Mouse (Mus musculus) embryonic stem cell, embryonic (primary cell): ENCODE results near the gene Oser1.

Experiments used
- CTCF ChIA-PET, 4 experiments: fragments of 300-600 bp in 2 of 4; fragments of 350-600 bp in 2 of 4; sonication (Branson Sonifier 250); formaldehyde crosslinking; loops; one replicate each; lab custom pipeline; 2022; ENCODE audit warnings: inconsistent platforms in 2 of 4; lab: Charles Lee
- POLR2A ChIA-PET, 4 experiments: fragments of 300-600 bp in 2 of 4; fragments of 350-600 bp in 2 of 4; sonication (Branson Sonifier 250); formaldehyde crosslinking; loops; one replicate each; lab custom pipeline; 2022; ENCODE audit warnings: antibody characterized with exemption in 4 of 4, inconsistent platforms in 1 of 4; lab: Charles Lee

The Oser1 gene

GRCm38 (mm10) chr2:163458539-163459265 lies 34.2 kb upstream of the Oser1 start:
- CTCF ChIA-PET: interaction anchor here in 2 of 4 experiments (1.0 to 2.6 kb wide), 5 partner anchors 12 to 133 kb away, joined by 3 to 10 read pairs (median 6); partner anchors contain the start of gene Fitm2 (in 2 of the 2)

DNA sequence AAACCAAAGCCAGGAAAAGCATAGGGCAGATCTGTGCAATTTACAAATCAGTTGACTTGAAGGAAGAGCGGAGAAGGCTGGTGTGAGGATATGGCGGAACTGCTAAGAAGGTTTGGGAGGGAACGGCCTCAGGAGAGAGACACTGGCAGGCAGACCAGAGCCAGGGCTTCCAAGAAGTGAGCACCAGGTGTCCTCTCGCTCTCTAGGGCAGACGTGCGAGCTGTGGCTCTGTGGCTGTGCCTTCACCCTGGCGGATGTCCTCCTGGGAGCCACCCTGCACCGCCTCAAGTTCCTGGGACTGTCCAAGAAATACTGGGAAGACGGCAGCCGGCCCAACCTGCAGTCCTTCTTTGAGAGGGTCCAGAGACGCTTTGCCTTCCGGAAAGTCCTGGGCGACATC lies 28.9 kb upstream of the Oser1 start:
- CTCF ChIA-PET: interaction anchor here (0.5 to 3.0 kb wide), 13 partner anchors 10 to 334 kb away, joined by 3 to 11 read pairs (median 3); partner anchors contain the start of gene Fitm2 (in 1 of the 4)
- POLR2A ChIA-PET: interaction anchor here in 2 of 4 experiments (1.7 to 3.5 kb wide), 4 partner anchors 9 to 33 kb away, joined by 4 to 13 read pairs (median 10); partner anchors contain the start of gene Fitm2 (in 1 of the 2)

More at GRCm38 (mm10) chr2:163458539-163459265, 34.2 kb upstream of the Oser1 start:
- POLR2A ChIA-PET: interaction anchor here in 2 of 4 experiments (0.6 to 2.7 kb wide), 5 partner anchors 14 to 497 kb away, joined by 3 to 9 read pairs (median 3); partner anchors contain the start of gene Fitm2 (in 1 of the 2)

GRCm38 (mm10) chr2:163452738-163453137 lies 28.2 kb upstream of the Oser1 start:
- CTCF ChIA-PET: interaction anchor here (0.6 to 3.0 kb wide), 23 partner anchors 10 to 335 kb away, joined by 3 to 13 read pairs (median 3); partner anchors contain the start of gene Fitm2 (in 3 of the 4)
- POLR2A ChIA-PET: interaction anchor here in 2 of 4 experiments (1.1 to 3.5 kb wide), 7 partner anchors 10 to 34 kb away, joined by 3 to 13 read pairs (median 4); partner anchors contain the start of gene Fitm2 (in 1 of the 2)

DNA sequence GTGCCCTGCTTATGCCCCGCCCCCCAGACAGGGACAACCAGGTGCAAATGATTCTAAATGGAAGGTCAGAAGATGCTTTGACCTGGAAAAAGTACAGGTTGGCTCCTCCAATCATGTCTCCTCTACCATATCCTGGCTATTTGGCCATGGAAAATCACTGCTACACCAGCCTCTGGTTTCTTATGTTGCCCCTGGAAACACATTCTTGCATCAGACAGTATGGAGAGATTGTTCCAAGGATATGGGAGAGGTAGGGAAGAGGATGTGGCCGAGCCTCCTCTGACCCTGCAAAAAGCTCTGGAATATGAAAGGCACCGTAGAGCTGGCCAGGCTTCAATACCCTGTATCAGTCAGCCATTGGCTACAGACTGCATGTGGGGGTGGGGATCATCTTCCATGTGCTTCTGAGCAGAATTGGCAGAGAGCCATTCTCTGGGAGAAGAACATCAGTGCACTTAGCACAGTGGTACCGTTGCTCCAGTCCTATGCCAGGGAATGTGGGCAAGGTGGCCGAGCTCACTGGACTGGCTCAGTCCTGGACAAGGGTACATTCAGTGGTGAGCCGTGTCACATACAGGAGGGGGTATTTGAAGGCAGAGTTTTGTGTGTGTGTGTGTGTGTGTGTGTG lies 26.3 kb upstream of the Oser1 start:
- CTCF ChIA-PET: interaction anchor here in 3 of 4 experiments (0.6 to 2.5 kb wide), 7 partner anchors 9 to 85 kb away, joined by 3 to 13 read pairs (median 3); partner anchors contain the start of genes Fitm2 (in 1 of the 3) and Gdap1l1 (in 1 of the 3)
- POLR2A ChIA-PET: interaction anchor here in 3 of 4 experiments (0.7 to 3.5 kb wide), 6 partner anchors 10 to 181 kb away, joined by 3 to 13 read pairs (median 8); partner anchors contain the start of gene Fitm2 (in 1 of the 3)

GRCm38 (mm10) chr2:163449276-163449675 lies 24.8 kb upstream of the Oser1 start:
- ChIA-PET POLR2A (interaction anchor here in 1 of 4 experiments (1.0 kb wide), 1 partner anchor 14 kb away, joined by 3 read pairs; no protein-coding TSS in a partner anchor), CTCF (no interaction called here)

GRCm38 (mm10) chr2:163447375-163447774 lies 22.9 kb upstream of the Oser1 start:
- POLR2A ChIA-PET: interaction anchor here in 2 of 4 experiments (0.6 to 1.9 kb wide), 4 partner anchors 8 to 1186 kb away, joined by 3 to 4 read pairs (median 4); no protein-coding TSS in a partner anchor
- CTCF ChIA-PET: interaction anchor here in 2 of 4 experiments (0.6 to 0.8 kb wide), 2 partner anchors 46 to 139 kb away, joined by 3 read pairs; no protein-coding TSS in a partner anchor

GRCm38 (mm10) chr2:163444017-163444416 lies 19.5 kb upstream of the Oser1 start:
- POLR2A ChIA-PET: interaction anchor here in 2 of 4 experiments (1.0 to 3.3 kb wide), 2 partner anchors 23 to 25 kb away, joined by 5 to 10 read pairs; no protein-coding TSS in a partner anchor
- CTCF ChIA-PET: no interaction called here

GRCm38 (mm10) chr2:163443543-163443942 lies 19.0 kb upstream of the Oser1 start:
- CTCF ChIA-PET: no interaction called here
- POLR2A ChIA-PET: interaction anchor here in 2 of 4 experiments (1.0 to 3.3 kb wide), 2 partner anchors 23 to 24 kb away, joined by 5 to 10 read pairs; no protein-coding TSS in a partner anchor

GRCm38 (mm10) chr2:163439488-163439887 lies 15.0 kb upstream of the Oser1 start:
- ChIA-PET CTCF (interaction anchor here (0.6 to 1.9 kb wide), 14 partner anchors 12 to 95 kb away, joined by 3 to 14 read pairs (median 3); partner anchors contain the start of gene Fitm2 (in 3 of the 4)), POLR2A (interaction anchor here in 3 of 4 experiments (0.6 to 4.4 kb wide), 8 partner anchors 8 to 41 kb away, joined by 3 to 28 read pairs (median 4); no protein-coding TSS in a partner anchor)

- CTCF ChIA-PET: interaction anchor here (0.6 to 1.9 kb wide), 15 partner anchors 13 to 349 kb away, joined by 3 to 14 read pairs (median 3); partner anchors contain the start of gene Fitm2 (in 3 of the 4)
- POLR2A ChIA-PET: interaction anchor here in 3 of 4 experiments (0.6 to 4.4 kb wide), 10 partner anchors 8 to 42 kb away, joined by 3 to 28 read pairs (median 4); no protein-coding TSS in a partner anchor
Observed at GRCm38 (mm10) chr2:163438619-163439451, 14.3 kb upstream of the Oser1 start.

GRCm38 (mm10) chr2:163438246-163438618 lies 13.7 kb upstream of the Oser1 start, which contains the start of gene Gdap1l1:
Gene Gdap1l1 (plus strand): TSS chr2:163438476.
- POLR2A ChIA-PET: interaction anchor here in 3 of 4 experiments (0.8 to 4.4 kb wide), 7 partner anchors 12 to 507 kb away, joined by 3 to 28 read pairs (median 3); partner anchors contain the start of gene Srsf6 (in 1 of the 3)
- CTCF ChIA-PET: interaction anchor here in 3 of 4 experiments (0.9 to 1.9 kb wide), 6 partner anchors 13 to 350 kb away, joined by 3 to 14 read pairs (median 3); partner anchors contain the start of gene Fitm2 (in 2 of the 3)

DNA sequence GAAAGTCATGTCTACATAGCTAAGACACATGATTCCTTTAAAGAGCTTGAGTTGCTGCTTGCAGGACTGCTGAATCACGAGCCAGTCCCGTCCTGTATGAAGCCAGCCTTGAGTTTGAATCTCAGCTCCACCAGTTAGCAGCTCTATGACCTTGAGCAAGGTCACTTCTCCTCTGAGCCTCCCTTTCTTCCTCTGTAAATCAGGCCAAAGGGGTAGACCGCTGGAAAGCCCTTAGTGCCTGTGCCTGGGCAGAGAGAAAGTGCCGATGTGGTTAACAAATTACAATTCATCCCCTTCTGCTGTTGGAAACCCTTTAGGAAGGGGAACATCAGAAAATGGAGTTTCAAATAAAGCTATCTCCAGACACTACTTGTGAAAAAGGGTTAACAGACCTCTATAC lies 13.3 kb upstream of the Oser1 start:
- ChIA-PET POLR2A (interaction anchor here in 3 of 4 experiments (0.6 to 4.4 kb wide), 7 partner anchors 18 to 507 kb away, joined by 3 to 28 read pairs (median 5); partner anchors contain the start of gene Srsf6 (in 1 of the 3)), CTCF (interaction anchor here in 2 of 4 experiments (0.6 to 1.1 kb wide), 4 partner anchors 35 to 350 kb away, joined by 3 read pairs; no protein-coding TSS in a partner anchor)

- CTCF ChIA-PET: interaction anchor here in 3 of 4 experiments (0.6 to 1.5 kb wide), 9 partner anchors 19 to 417 kb away, joined by 3 to 7 read pairs (median 3); partner anchors contain the start of gene Fitm2 (in 2 of the 3)
- POLR2A ChIA-PET: interaction anchor here in 3 of 4 experiments (0.6 to 2.7 kb wide), 10 partner anchors 9 to 402 kb away, joined by 3 to 27 read pairs (median 4); no protein-coding TSS in a partner anchor
Observed at GRCm38 (mm10) chr2:163433971-163434370, 9.5 kb upstream of the Oser1 start.

- ChIA-PET CTCF (no interaction called here), POLR2A (interaction anchor here in 2 of 4 experiments (0.6 to 1.8 kb wide), 2 partner anchors 12 to 23 kb away, joined by 3 to 4 read pairs; no protein-coding TSS in a partner anchor)
Observed at GRCm38 (mm10) chr2:163431289-163431688, 6.8 kb upstream of the Oser1 start.

DNA sequence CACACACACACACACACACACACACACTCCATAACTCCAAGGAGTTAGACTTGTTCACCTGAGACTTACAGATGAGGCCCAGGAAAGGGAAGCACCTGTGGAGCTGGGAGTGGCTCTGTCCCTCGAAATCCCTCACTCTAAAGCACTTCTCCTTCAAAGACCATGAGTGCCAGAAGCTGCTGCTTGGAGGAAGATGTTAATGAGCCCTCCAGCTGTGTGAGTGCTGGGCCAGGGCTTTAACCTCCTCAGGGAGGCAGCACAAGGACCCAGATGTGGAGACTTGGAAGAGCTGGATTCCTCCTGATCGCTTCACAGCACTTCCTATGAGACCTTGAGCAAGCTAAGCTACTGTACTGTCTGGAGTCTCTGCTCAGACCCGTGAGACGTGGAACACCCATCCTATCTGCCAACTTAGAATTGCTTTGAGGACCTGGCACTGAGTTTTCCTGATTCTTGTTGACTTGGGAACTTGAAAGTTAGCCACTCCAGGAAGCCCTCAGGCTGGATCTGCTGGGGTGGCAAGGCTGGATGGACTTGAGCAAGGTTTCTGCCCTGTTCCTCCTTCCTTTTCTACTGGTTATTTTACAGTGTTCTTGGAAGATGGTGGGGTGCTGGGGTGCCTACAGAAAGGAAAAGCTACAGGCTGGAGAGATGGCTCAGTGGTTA lies 4.0 kb upstream of the Oser1 start:
- POLR2A ChIA-PET: interaction anchor here in 3 of 4 experiments (0.7 to 2.0 kb wide), 8 partner anchors 9 to 443 kb away, joined by 3 to 13 read pairs (median 4); no protein-coding TSS in a partner anchor
- CTCF ChIA-PET: interaction anchor here in 3 of 4 experiments (0.6 to 1.5 kb wide), 7 partner anchors 27 to 1017 kb away, joined by 3 to 6 read pairs (median 4); partner anchors contain the start of gene Fitm2 (in 1 of the 3)
